Mouse (Mus musculus) CH12.LX (cell line): Measurements from ENCODE around the gene Tmem178. TPM values are rescaled to one million over a fixed set of nuclear protein-coding genes. Genes with fewer than 3 reads are reported as not detected.

Source experiments
- DNase-seq: peaks from one replicate; pipeline ENCODE4 v3.0.0-alpha.2; 2013; ENCODE audit errors: extremely low read depth
- H3K27ac ChIP-seq: 2 replicates; pipeline ENCODE4 v1.5.1; 2012; ENCODE audit warnings: low read depth, mild to moderate bottlenecking, control low read depth, moderate library complexity; ENCODE audit not compliant: insufficient read depth
- H3K27me3 ChIP-seq: replicated peaks from 2 replicates; pipeline ENCODE3; 2012; ENCODE audit warnings: inconsistent platforms
- H3K36me3 ChIP-seq, 2 experiments: replicated peaks in 1 of 2; 2 replicates each; pipeline versions ENCODE3 to v1.6.1; 2012; ENCODE audit warnings: inconsistent platforms in 1 of 2, low read length in 1 of 2, mild to moderate bottlenecking in 1 of 2, mixed read lengths in 1 of 2, moderate library complexity in 1 of 2; ENCODE audit not compliant: control insufficient read depth in 1 of 2, insufficient read depth in 1 of 2
- H3K4me1 ChIP-seq, 2 experiments: 2 replicates each; pipeline ENCODE4 v1.6.1; 2012; ENCODE audit warnings: inconsistent platforms in 1 of 2, moderate library complexity in 1 of 2; ENCODE audit not compliant: insufficient read depth in 2 of 2, control insufficient read depth in 1 of 2
- H3K4me2 ChIP-seq: 2 replicates; pipeline ENCODE4 v1.6.1; 2012; ENCODE audit warnings: low read depth, mild to moderate bottlenecking, control low read depth; ENCODE audit not compliant: poor library complexity, insufficient read depth, severe bottlenecking
- H3K4me3 ChIP-seq, 3 experiments: fragments of 150-350 bp in 1 of 3; sonication (generic) in 1 of 3; replicated peaks in 1 of 3; 2 replicates each; pipeline versions ENCODE3 to v1.5.1; 2011 to 2012; ENCODE audit warnings: low read depth in 2 of 3, low read length in 2 of 3, mild to moderate bottlenecking in 2 of 3, moderate library complexity in 2 of 3, control low read depth in 1 of 3, improper control_type of control experiment in 1 of 3, inconsistent platforms in 1 of 3, mixed read lengths in 1 of 3; ENCODE audit not compliant: poor library complexity in 1 of 3
- H3K79me2 ChIP-seq: replicated peaks from 2 replicates; pipeline ENCODE4 v1.6.1; 2012; ENCODE audit warnings: mild to moderate bottlenecking, moderate library complexity; ENCODE audit not compliant: control insufficient read depth, poor library complexity, insufficient read depth, severe bottlenecking; ENCODE audit errors: extremely low read depth
- H3K9ac ChIP-seq: 2 replicates; pipeline ENCODE4 v1.6.1; 2012; ENCODE audit warnings: low read depth, mild to moderate bottlenecking, control low read depth, moderate library complexity; ENCODE audit not compliant: insufficient read depth
- H3K9me3 ChIP-seq: replicated peaks from 2 replicates; pipeline ENCODE3; 2012; ENCODE audit warnings: low read length, inconsistent platforms, mixed read lengths
- CHD1 ChIP-seq: IDR thresholded peaks from 2 replicates; pipeline ENCODE4 v1.6.1; 2012; ENCODE audit warnings: low read depth, low read length, improper control_type of control experiment, inconsistent platforms
- CHD2 ChIP-seq: IDR thresholded peaks from 2 replicates; pipeline ENCODE4 v1.6.1; 2011; ENCODE audit warnings: low read length, improper control_type of control experiment
- ELF1 ChIP-seq: IDR thresholded peaks from 2 replicates; pipeline ENCODE4 v1.6.1; 2014; ENCODE audit warnings: low read depth, mild to moderate bottlenecking, inconsistent platforms, low read length, improper control_type of control experiment
- EP300 ChIP-seq: IDR thresholded peaks from 2 replicates; pipeline ENCODE4 v1.6.1; 2011; ENCODE audit warnings: low read length, improper control_type of control experiment
- JUND ChIP-seq: conservative IDR thresholded peaks from 2 replicates; pipeline ENCODE4 v1.6.1; 2011; ENCODE audit warnings: low read depth, low read length, improper control_type of control experiment
- KAT2A ChIP-seq: IDR thresholded peaks from 2 replicates; pipeline ENCODE4 v1.6.1; 2012; ENCODE audit warnings: low read length, improper control_type of control experiment, inconsistent platforms; ENCODE audit not compliant: insufficient replicate concordance
- MAX ChIP-seq: IDR thresholded peaks from 2 replicates; pipeline ENCODE4 v1.6.1; 2011; ENCODE audit warnings: low read length, improper control_type of control experiment
- MAZ ChIP-seq: IDR thresholded peaks from 2 replicates; pipeline ENCODE4 v1.6.1; 2012; ENCODE audit warnings: low read depth, mild to moderate bottlenecking, inconsistent platforms, low read length, improper control_type of control experiment, moderate library complexity
- MEF2A ChIP-seq: IDR thresholded peaks from 2 replicates; pipeline ENCODE4 v1.6.1; 2014; ENCODE audit warnings: low read depth, mild to moderate bottlenecking, inconsistent platforms, low read length, improper control_type of control experiment, borderline replicate concordance
- MXI1 ChIP-seq: IDR thresholded peaks from 2 replicates; pipeline ENCODE4 v1.6.1; 2011; ENCODE audit warnings: mild to moderate bottlenecking, low read depth, low read length, improper control_type of control experiment
- NELFE ChIP-seq: IDR thresholded peaks from 2 replicates; pipeline ENCODE4 v1.6.1; 2011; ENCODE audit warnings: low read depth, low read length, improper control_type of control experiment
- NRF1 ChIP-seq: IDR thresholded peaks from 2 replicates; pipeline ENCODE4 v1.6.1; 2014; ENCODE audit warnings: low read depth, mild to moderate bottlenecking, inconsistent platforms, low read length, improper control_type of control experiment, moderate library complexity
- PAX5 ChIP-seq: IDR thresholded peaks from 2 replicates; pipeline ENCODE4 v1.6.1; 2012; ENCODE audit warnings: low read length, inconsistent platforms, mixed read lengths
- POLR2A ChIP-seq: IDR thresholded peaks from 2 replicates; pipeline ENCODE4 v1.6.1; 2011; ENCODE audit warnings: low read depth, mild to moderate bottlenecking, improper control_type of control experiment, low read length
- RAD21 ChIP-seq: IDR thresholded peaks from 2 replicates; pipeline ENCODE4 v1.6.1; 2011; ENCODE audit warnings: low read depth, mild to moderate bottlenecking, low read length, improper control_type of control experiment, moderate library complexity
- RCOR1 ChIP-seq: conservative IDR thresholded peaks from 2 replicates; pipeline ENCODE4 v1.6.1; 2012; ENCODE audit warnings: low read depth, mild to moderate bottlenecking, inconsistent platforms, low read length, improper control_type of control experiment
- SIN3A ChIP-seq: IDR thresholded peaks from 2 replicates; pipeline ENCODE4 v1.6.1; 2012; ENCODE audit warnings: low read length, improper control_type of control experiment, inconsistent platforms
- SMC3 ChIP-seq: IDR thresholded peaks from 2 replicates; pipeline ENCODE4 v1.6.1; 2011; ENCODE audit warnings: low read depth, low read length, improper control_type of control experiment
- TCF12 ChIP-seq: IDR thresholded peaks from 2 replicates; pipeline ENCODE4 v1.6.1; 2014; ENCODE audit warnings: low read depth, mild to moderate bottlenecking, inconsistent platforms, low read length, improper control_type of control experiment
- USF1 ChIP-seq: IDR thresholded peaks from 2 replicates; pipeline ENCODE4 v1.6.1; 2014; ENCODE audit warnings: low read depth, mild to moderate bottlenecking, inconsistent platforms, low read length, improper control_type of control experiment
- USF2 ChIP-seq: conservative IDR thresholded peaks from 2 replicates; pipeline ENCODE4 v1.6.1; 2011; ENCODE audit warnings: low read depth, low read length, improper control_type of control experiment
- ZKSCAN1 ChIP-seq: IDR thresholded peaks from 2 replicates; pipeline ENCODE4 v1.6.1; 2012; ENCODE audit warnings: low read depth, inconsistent platforms, low read length, improper control_type of control experiment, borderline replicate concordance
- ZMIZ1 ChIP-seq: IDR thresholded peaks from 2 replicates; pipeline ENCODE4 v1.6.1; 2012; ENCODE audit warnings: low read depth, mild to moderate bottlenecking, inconsistent platforms, low read length, improper control_type of control experiment
- ZNF384 ChIP-seq: IDR thresholded peaks from 2 replicates; pipeline ENCODE4 v1.6.1; 2012; ENCODE audit warnings: low read depth, low read length, improper control_type of control experiment, inconsistent platforms
- dilution Hi-C: fragments of 300-500 bp; cut with MboI; formaldehyde crosslinking; loops from 2 replicates; pipeline ENCODE4 v1.14.3; 2020; ENCODE audit warnings: low sequenced_read_pairs; ENCODE audit not compliant: extremely low pct_unique_long_range_greater_than_20kb, extremely low pct_ligation_motif_present
- in situ Hi-C: fragments of 300-500 bp; cut with MboI; formaldehyde crosslinking; loops from 3 replicates; pipeline ENCODE4 v1.14.3; 2019; ENCODE audit warnings: low sequenced_read_pairs, low pct_ligation_motif_present, low pct_unique_long_range_greater_than_20kb, mixed read lengths
- polyA plus RNA-seq: library from polyadenylated mRNA; unstranded; fragments of >175 nt; gene quantifications from 2 replicates; pipeline ENCODE4 v1.2.1, GENCODE M21; 2012; ENCODE audit warnings: low read depth; ENCODE audit not compliant: insufficient read length
- total RNA-seq, 2 experiments: library from RNA; depleted of rRNA; stranded (reverse); fragments of 300-350 nt in 1 of 2; fragments of >200 nt in 1 of 2; gene quantifications; 2 replicates each; pipeline ENCODE4 v1.2.3; 2012 to 2014

Tmem178 gene
- total and polyA plus RNA-seq, 3 experiments = not detected

DNA sequence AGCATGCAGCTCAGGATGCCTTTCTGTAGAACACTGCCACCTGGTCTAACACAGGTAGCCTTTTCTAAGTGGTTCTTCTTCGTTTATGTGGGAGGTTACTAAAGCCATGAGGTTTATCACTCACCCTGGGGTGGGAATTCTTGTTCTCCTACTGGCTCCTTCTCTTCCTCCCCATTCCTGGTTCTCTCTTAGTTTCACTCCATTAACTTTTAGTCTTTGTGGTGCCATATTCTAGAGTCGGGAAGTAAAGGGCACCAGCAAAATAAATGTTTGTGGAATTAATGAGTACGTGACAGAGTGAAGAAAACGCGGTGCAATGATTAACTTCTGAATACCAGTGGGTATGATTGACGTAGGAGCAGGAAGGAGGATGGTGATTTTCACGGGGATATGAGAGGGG is 28.5 kb downstream of the Tmem178 start:
- Histone ChIP-seq H3K27me3 (no peaks in the 10 kb centered on the region), H3K36me3 (no peaks in the 10 kb centered on the region), H3K9ac (no peak overlapping the region), H3K4me1 (no peaks in the 10 kb centered on the region), H3K4me3 (no peak overlapping the region), H3K9me3 (no peaks in the 10 kb centered on the region), H3K4me2 (no peak overlapping the region), H3K79me2 (no peaks in the 10 kb centered on the region), H3K27ac (no peak overlapping the region)
- TF ChIP-seq POLR2A (no peak), RCOR1 (no peak), MXI1 (no peak), EP300 (no peak), JUND (no peak), USF1 (no peak), USF2 (no peak)
- dilution Hi-C loops (no loop called here), in situ Hi-C loops (no loop called here)
- DNase-seq = no peak

DNA sequence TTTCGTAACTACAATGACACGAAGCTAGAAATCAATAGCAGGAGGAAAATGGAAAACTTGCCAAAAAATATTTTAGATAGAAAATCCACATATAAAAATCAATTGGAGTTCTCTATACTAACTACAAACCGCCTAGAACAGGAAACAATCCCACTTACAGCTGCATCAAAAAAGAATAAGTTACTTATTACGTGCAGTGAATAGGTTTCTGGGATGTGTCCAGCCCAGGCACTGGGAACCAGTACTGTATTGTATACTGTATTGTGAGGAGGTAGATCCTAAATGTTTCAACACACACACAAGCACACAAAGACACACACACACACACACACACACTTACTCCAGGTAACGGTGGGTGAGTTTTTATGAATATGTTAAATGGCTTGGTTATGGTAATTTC is 32.8 kb downstream of the Tmem178 start:
- H3K27ac ChIP-seq = no peak overlapping the region
- no peaks in the 10 kb centered on the region for H3K27me3 ChIP-seq
- no peak for DNase-seq
- no peak overlapping the region for H3K4me3 ChIP-seq
- TF ChIP-seq ELF1 (no peak), PAX5 (no peak), TCF12 (no peak), ZNF384 (no peak), MEF2A (no peak), RCOR1 (no peak), ZKSCAN1 (no peak), MAX (no peak), RAD21 (no peak), USF2 (no peak)
- dilution Hi-C loops (no loop called here), in situ Hi-C loops (loop anchor here (25.0 kb wide), 1 partner anchor 340 kb away; no protein-coding TSS in a partner anchor)
- H3K79me2 ChIP-seq = no peaks in the 10 kb centered on the region
- no peaks in the 10 kb centered on the region for H3K36me3 ChIP-seq
- H3K9me3 ChIP-seq = no peaks in the 10 kb centered on the region
- H3K4me1 ChIP-seq = no peaks in the 10 kb centered on the region
- H3K9ac ChIP-seq = no peak overlapping the region
- no peak overlapping the region for H3K4me2 ChIP-seq

DNA sequence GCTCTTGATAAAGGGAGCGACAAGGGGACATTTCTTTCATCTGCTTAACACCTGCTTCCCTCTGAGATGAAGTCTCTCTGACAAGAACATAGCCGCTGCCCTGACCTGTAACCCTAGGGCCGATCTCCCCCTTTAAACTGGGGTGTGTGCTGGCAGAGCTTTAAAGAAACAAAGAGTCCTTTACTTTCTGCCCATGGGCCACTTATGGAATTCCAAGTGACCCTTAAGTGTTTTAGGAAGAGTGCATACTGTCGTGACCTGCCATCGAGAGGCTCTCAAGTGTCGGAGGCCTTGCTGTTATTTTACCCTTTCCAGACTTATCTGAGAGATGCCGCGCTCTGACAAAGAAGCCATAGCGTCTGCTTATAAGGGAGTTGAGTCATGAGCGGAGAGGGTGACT is 35.7 kb downstream of the Tmem178 start:
- Histone ChIP-seq H3K9ac (no peak overlapping the region), H3K4me2 (no peak overlapping the region), H3K4me1 (no peaks in the 10 kb centered on the region), H3K4me3 (no peak overlapping the region), H3K27me3 (no peaks in the 10 kb centered on the region), H3K79me2 (no peaks in the 10 kb centered on the region), H3K36me3 (no peaks in the 10 kb centered on the region), H3K27ac (no peak overlapping the region), H3K9me3 (no peaks in the 10 kb centered on the region)
- in situ Hi-C loops (loop anchor here (25.0 kb wide), 1 partner anchor 343 kb away; no protein-coding TSS in a partner anchor), dilution Hi-C loops (no loop called here)
- DNase-seq = no peak
- TF ChIP-seq NELFE = no peak
- no peak for TF ChIP-seq SIN3A
- TF ChIP-seq CHD2 = no peak
- TF ChIP-seq MAZ = no peak
- no peak for TF ChIP-seq CHD1
- TF ChIP-seq NRF1 = no peak
- TF ChIP-seq KAT2A = no peak
- no peak for TF ChIP-seq ZMIZ1
- TF ChIP-seq MXI1 = no peak
- TF ChIP-seq SMC3 = no peak
